Comparison of ENCODE assay signal across 8 mouse cellular contexts in the genomic region with DNA sequence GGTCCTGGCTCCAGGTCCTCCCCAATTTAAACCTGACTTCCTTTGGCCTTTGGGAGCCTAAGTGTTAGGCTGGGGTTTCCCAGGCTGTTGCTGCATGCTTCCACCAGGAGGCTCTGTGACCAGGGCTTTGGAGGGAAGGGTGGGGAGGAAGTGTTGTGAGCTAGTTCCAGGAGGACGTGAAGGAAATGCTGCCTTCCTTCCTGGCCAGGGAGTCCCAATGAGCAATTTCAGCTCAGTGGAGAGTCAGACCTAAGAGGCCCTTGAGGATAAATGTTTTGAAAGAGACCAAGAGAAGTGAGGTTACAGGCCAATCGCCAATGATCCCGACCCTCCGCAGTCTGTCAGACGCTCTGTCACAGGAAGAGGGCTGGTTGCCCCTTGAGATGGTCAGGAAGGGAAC. TPM values are rescaled to one million over a fixed set of nuclear protein-coding genes. Genes with fewer than 3 reads are reported as not detected.
A peak's percentile ranks its signal among the peaks of the same experiment; 100 is the strongest.
DNase-seq lines count a peak whose midpoint lies in the region; ATAC-seq and TF ChIP-seq lines count a peak whose summit lies in the region.

No protein-coding gene starts in this region.

- peaks cover 23% of the 10 kb centered on the region for H3K4me1 ChIP-seq in E14TG2a.4 (replicated peaks; ENCODE audit: low read depth, low read length)
- no peaks in the 10 kb centered on the region for H3K4me1 ChIP-seq in bone marrow, adult 2 months (ENCODE audit: control insufficient read depth, insufficient read depth, low read length)
- peaks cover 25% of the 10 kb centered on the region for H3K4me1 ChIP-seq in erythroblast, embryonic 14.5 days (ENCODE audit: control insufficient read depth)
- peaks cover 32% of the 10 kb centered on the region for H3K4me1 ChIP-seq in heart, embryonic 13.5 days
- H3K4me1 ChIP-seq in kidney, postnatal 0 days (replicated peaks; ENCODE audit: insufficient read depth, low read length), result peaks cover 3% of the 10 kb centered on the region; the same call in 1 of the 2 replicates
- peaks cover 32% of the 10 kb centered on the region for H3K4me1 ChIP-seq in liver, embryonic 15.5 days (replicated peaks)
- peaks cover 17% of the 10 kb centered on the region; the same call in 1 of the 2 replicates for H3K4me1 ChIP-seq in neural tube, embryonic 13.5 days (replicated peaks)

- TF ChIP-seq CTCF in E14TG2a.4 (conservative IDR thresholded peaks at IDR 0.05; ENCODE audit: low read length), result peak; percentile 77
- peak; percentile 46; the same call in 1 of the 2 replicates for TF ChIP-seq CTCF in bone marrow, adult 2 months (IDR thresholded peaks at IDR 0.05; ENCODE audit: control insufficient read depth, insufficient read depth, low read length)
- peak; percentile 91 for TF ChIP-seq CTCF in kidney, postnatal 0 days (IDR thresholded peaks at IDR 0.05; ENCODE audit: low read depth)

- no peaks in the 10 kb centered on the region for H3K9me3 ChIP-seq in E14TG2a.4 (ENCODE audit: low read length)
- no peaks in the 10 kb centered on the region for H3K9me3 ChIP-seq in erythroblast, embryonic 14.5 days (ENCODE audit: control insufficient read depth, low read length)
- H3K9me3 ChIP-seq in heart, embryonic 13.5 days, result no peaks in the 10 kb centered on the region
- H3K9me3 ChIP-seq in kidney, postnatal 0 days (replicated peaks; ENCODE audit: low read length), result no peaks in the 10 kb centered on the region
- no peaks in the 10 kb centered on the region for H3K9me3 ChIP-seq in liver, embryonic 15.5 days (replicated peaks)
- no peaks in the 10 kb centered on the region for H3K9me3 ChIP-seq in neural tube, embryonic 13.5 days

- DNase-seq in kidney, postnatal 0 days (ENCODE audit: low spot score), result peak; percentile 89
- peak; percentile 60 for DNase-seq in urinary bladder, postnatal 25 days (ENCODE audit: low spot score)

- H3K4me2 ChIP-seq in heart, embryonic 13.5 days, result peak overlapping the region; percentile 64
- H3K4me2 ChIP-seq in kidney, postnatal 0 days (ENCODE audit: low read length), result peak overlapping the region; percentile 46
- H3K4me2 ChIP-seq in liver, embryonic 15.5 days, result peak overlapping the region; percentile 43
- peak overlapping the region; percentile 32 for H3K4me2 ChIP-seq in neural tube, embryonic 13.5 days

- no peak overlapping the region for H3K27ac ChIP-seq in bone marrow, adult 2 months (ENCODE audit: control insufficient read depth, insufficient read depth, low read depth, low read length, poor library complexity)
- peak overlapping the region; percentile 83 for H3K27ac ChIP-seq in heart, embryonic 13.5 days (replicated peaks)
- H3K27ac ChIP-seq in kidney, postnatal 0 days, result peak overlapping the region; percentile 76
- H3K27ac ChIP-seq in liver, embryonic 15.5 days (replicated peaks), result peak overlapping the region; percentile 61
- no peak overlapping the region for H3K27ac ChIP-seq in neural tube, embryonic 13.5 days (replicated peaks)

- H3K36me3 ChIP-seq in E14TG2a.4 (ENCODE audit: insufficient read depth, low read length), result no peaks in the 10 kb centered on the region
- no peaks in the 10 kb centered on the region for H3K36me3 ChIP-seq in erythroblast, embryonic 14.5 days (ENCODE audit: control insufficient read depth)
- H3K36me3 ChIP-seq in heart, embryonic 13.5 days, result no peaks in the 10 kb centered on the region
- no peaks in the 10 kb centered on the region for H3K36me3 ChIP-seq in kidney, postnatal 0 days (ENCODE audit: insufficient read depth, low read length)
- H3K36me3 ChIP-seq in liver, embryonic 15.5 days (replicated peaks), result no peaks in the 10 kb centered on the region
- H3K36me3 ChIP-seq in neural tube, embryonic 13.5 days, result no peaks in the 10 kb centered on the region

- ATAC-seq in heart, embryonic 13.5 days (ENCODE audit: extremely low read depth, insufficient number of reproducible peaks, low FRiP score, low TSS enrichment), result peak; percentile 41; the same call in 1 of the 2 replicates
- peak; percentile 68 for ATAC-seq in kidney, postnatal 0 days (replicated peaks; ENCODE audit: low FRiP score, low read depth)
- ATAC-seq in liver, embryonic 15.5 days (ENCODE audit: insufficient read depth), result no peak
- ATAC-seq in neural tube, embryonic 13.5 days (ENCODE audit: low read depth), result peak; percentile 24; the same call in 1 of the 2 replicates

- H3K27me3 ChIP-seq in E14TG2a.4 (ENCODE audit: insufficient read depth, low read length), result peaks cover 22% of the 10 kb centered on the region
- H3K27me3 ChIP-seq in erythroblast, embryonic 14.5 days (ENCODE audit: control insufficient read depth), result no peaks in the 10 kb centered on the region
- H3K27me3 ChIP-seq in heart, embryonic 13.5 days (replicated peaks), result peaks cover 13% of the 10 kb centered on the region; the same call in 1 of the 2 replicates
- H3K27me3 ChIP-seq in kidney, postnatal 0 days (ENCODE audit: insufficient read depth, low read length), result no peaks in the 10 kb centered on the region
- 0 out of 2 replicates have a peak, but pooled peaks cover 3% of the 10 kb centered on the region for H3K27me3 ChIP-seq in liver, embryonic 15.5 days
- H3K27me3 ChIP-seq in neural tube, embryonic 13.5 days, result peaks cover 55% of the 10 kb centered on the region

- TF ChIP-seq POLR2A in bone marrow, adult 2 months (IDR thresholded peaks at IDR 0.05; ENCODE audit: borderline replicate concordance, control insufficient read depth, low read depth, low read length), result no peak

- WGBS in bone marrow, adult 2 months, result 4% methylated on average over 5 of the region's 5 CpGs
- WGBS in heart, embryonic 13.5 days, result 15% methylated on average over 5 of the region's 5 CpGs
- 20% methylated on average over 5 of the region's 5 CpGs for WGBS in kidney, postnatal 0 days
- WGBS in liver, embryonic 15.5 days (ENCODE audit: insufficient replicate concordance), result 7% methylated on average over 5 of the region's 5 CpGs
- 32% methylated on average over 5 of the region's 5 CpGs for WGBS in neural tube, embryonic 13.5 days

- H3K9ac ChIP-seq in heart, embryonic 13.5 days, result peak overlapping the region; percentile 67
- H3K9ac ChIP-seq in kidney, postnatal 0 days (ENCODE audit: low read depth, low read length), result 0 out of 2 replicates have a peak overlapping the region, but pooled peaks have one; percentile 13
- no peak overlapping the region; the same call in 1 of the 2 replicates for H3K9ac ChIP-seq in liver, embryonic 15.5 days
- no peak overlapping the region for H3K9ac ChIP-seq in neural tube, embryonic 13.5 days

- H3K4me3 ChIP-seq in E14TG2a.4 (replicated peaks; ENCODE audit: low read length), result no peak overlapping the region
- no peak overlapping the region for H3K4me3 ChIP-seq in bone marrow, adult 2 months (replicated peaks; ENCODE audit: control insufficient read depth, low read depth, low read length)
- H3K4me3 ChIP-seq in erythroblast, embryonic 14.5 days (replicated peaks), result peak overlapping the region; percentile 14
- peak overlapping the region; percentile 40 for H3K4me3 ChIP-seq in heart, embryonic 13.5 days
- no peak overlapping the region for H3K4me3 ChIP-seq in kidney, postnatal 0 days (replicated peaks; ENCODE audit: low read depth, low read length)
- 0 out of 2 replicates have a peak overlapping the region, but pooled peaks have one; percentile 8 for H3K4me3 ChIP-seq in liver, embryonic 15.5 days (replicated peaks)
- no peak overlapping the region for H3K4me3 ChIP-seq in neural tube, embryonic 13.5 days

RNA-seq across cellular contexts. Expression of a gene that starts 7.1 kb away (rescaled TPM):
- 92.0 and 103 TPM in 2 replicates for polyA plus RNA-seq in bone marrow, adult 2 months (2011; ENCODE audit: insufficient read depth, insufficient read length, low replicate concordance, missing spikeins)
- 4.6 and 6.8 TPM in 2 replicates for polyA plus RNA-seq in erythroblast, embryonic 14.5 days (2012)
- polyA plus RNA-seq in heart, embryonic 13.5 days (2015; fragmentation: Nextera tagmentation; extraction: Ambion mirVana), result 98.8 and 124 TPM in 2 replicates
- polyA plus RNA-seq in kidney, postnatal 0 days (2015; fragmentation: Nextera tagmentation; extraction: Ambion mirVana), result 318 and 327 TPM in 2 replicates
- polyA plus RNA-seq in liver, embryonic 15.5 days (2015; fragmentation: Nextera tagmentation; extraction: Ambion mirVana), result 210 and 216 TPM in 2 replicates
- polyA plus RNA-seq in neural tube, embryonic 13.5 days (2015; fragmentation: Nextera tagmentation; extraction: Ambion mirVana), result 116 and 124 TPM in 2 replicates

RNA-seq across cellular contexts. Expression of a gene that starts 29.7 kb away (rescaled TPM):
- polyA plus RNA-seq in bone marrow, adult 2 months (2011; ENCODE audit: insufficient read depth, insufficient read length, low replicate concordance, missing spikeins), result 7.9 and 10.5 TPM in 2 replicates
- 0.04 and 0.05 TPM in 2 replicates for polyA plus RNA-seq in erythroblast, embryonic 14.5 days (2012)
- polyA plus RNA-seq in heart, embryonic 13.5 days (2015; fragmentation: Nextera tagmentation; extraction: Ambion mirVana), result 0.64 and 0.71 TPM in 2 replicates
- 7.4 and 7.6 TPM in 2 replicates for polyA plus RNA-seq in kidney, postnatal 0 days (2015; fragmentation: Nextera tagmentation; extraction: Ambion mirVana)
- polyA plus RNA-seq in liver, embryonic 15.5 days (2015; fragmentation: Nextera tagmentation; extraction: Ambion mirVana), result 2.0 and 2.3 TPM in 2 replicates
- polyA plus RNA-seq in neural tube, embryonic 13.5 days (2015; fragmentation: Nextera tagmentation; extraction: Ambion mirVana), result 1.2 and 1.6 TPM in 2 replicates

RNA-seq across cellular contexts. Expression of a gene that starts 42.2 kb away (rescaled TPM):
- 2.3 and 5.9 TPM in 2 replicates for polyA plus RNA-seq in bone marrow, adult 2 months (2011; ENCODE audit: insufficient read depth, insufficient read length, low replicate concordance, missing spikeins)
- not detected in 2 replicates for polyA plus RNA-seq in erythroblast, embryonic 14.5 days (2012)
- polyA plus RNA-seq in heart, embryonic 13.5 days (2015; fragmentation: Nextera tagmentation; extraction: Ambion mirVana), result 0.43 TPM in 1 of 2 replicates, not detected in the other
- polyA plus RNA-seq in kidney, postnatal 0 days (2015; fragmentation: Nextera tagmentation; extraction: Ambion mirVana), result 0.23 and 0.29 TPM in 2 replicates
- 40.0 and 41.7 TPM in 2 replicates for polyA plus RNA-seq in liver, embryonic 15.5 days (2015; fragmentation: Nextera tagmentation; extraction: Ambion mirVana)
- not detected in 2 replicates for polyA plus RNA-seq in neural tube, embryonic 13.5 days (2015; fragmentation: Nextera tagmentation; extraction: Ambion mirVana)

Comparison
In these comparisons a context has a peak if more than half of its experiments do, and no peak if none do; other contexts are left out.
1. H3K4me3 ChIP-seq: peak in erythroblast, embryonic 14.5 days (single experiment), heart, embryonic 13.5 days (single experiment) and liver, embryonic 15.5 days (single experiment); none in E14TG2a.4 (single experiment), bone marrow, adult 2 months (single experiment), kidney, postnatal 0 days (single experiment) and neural tube, embryonic 13.5 days (single experiment).
2. H3K27ac ChIP-seq: peak in heart, embryonic 13.5 days (single experiment), kidney, postnatal 0 days (single experiment) and liver, embryonic 15.5 days (single experiment); none in bone marrow, adult 2 months (single experiment) and neural tube, embryonic 13.5 days (single experiment).
3. H3K9ac ChIP-seq: peak in heart, embryonic 13.5 days (single experiment) and kidney, postnatal 0 days (single experiment); none in liver, embryonic 15.5 days (single experiment) and neural tube, embryonic 13.5 days (single experiment).
4. RNA of a gene that starts 7.1 kb away (polyA plus RNA-seq): 318 to 327 TPM in kidney, postnatal 0 days, 210 to 216 TPM in liver, embryonic 15.5 days, 116 to 124 TPM in neural tube, embryonic 13.5 days, 92.0 to 103 TPM in bone marrow, adult 2 months and 98.8 to 124 TPM in heart, embryonic 13.5 days; 4.6 to 6.8 TPM in erythroblast, embryonic 14.5 days; every median in the first group is over 10 times any median in the second.
5. Peak in every context shown above with its lines, with median percentiles within 50 percentile points of each other: CTCF ChIP-seq and H3K4me2 ChIP-seq.